Mouse (Mus musculus) E14TG2a.4 (cell line): ENCODE data around the gene Ppil6.

Experiments used
- H3K27me3 ChIP-seq: 2 replicates; pipeline ENCODE4 v1.6.1; 2014; ENCODE audit warnings: low read length, control low read depth; ENCODE audit not compliant: insufficient read depth
- H3K36me3 ChIP-seq: 2 replicates; pipeline ENCODE4 v1.6.1; 2014; ENCODE audit warnings: low read length, control low read depth; ENCODE audit not compliant: insufficient read depth
- H3K4me1 ChIP-seq: replicated peaks from 2 replicates; pipeline ENCODE4 v1.6.1; 2014; ENCODE audit warnings: low read depth, low read length, control low read depth
- H3K4me3 ChIP-seq: replicated peaks from 2 replicates; pipeline ENCODE4 v1.5.1; 2014; ENCODE audit warnings: mild to moderate bottlenecking, low read length
- H3K9me3 ChIP-seq: 2 replicates; pipeline ENCODE4 v1.6.1; 2014; ENCODE audit warnings: low read length, control low read depth
- CTCF ChIP-seq: conservative IDR thresholded peaks from 2 replicates; pipeline ENCODE4 v1.5.1; 2014; ENCODE audit warnings: low read length
- NANOG ChIP-seq: IDR thresholded peaks from 2 replicates; pipeline ENCODE4 v1.6.1; 2014; ENCODE audit warnings: borderline replicate concordance, low read length, mixed read lengths
- POU5F1 ChIP-seq: IDR thresholded peaks from 2 replicates; pipeline ENCODE4 v1.6.1; 2014; ENCODE audit warnings: low read length, borderline replicate concordance

The Ppil6 gene

DNA sequence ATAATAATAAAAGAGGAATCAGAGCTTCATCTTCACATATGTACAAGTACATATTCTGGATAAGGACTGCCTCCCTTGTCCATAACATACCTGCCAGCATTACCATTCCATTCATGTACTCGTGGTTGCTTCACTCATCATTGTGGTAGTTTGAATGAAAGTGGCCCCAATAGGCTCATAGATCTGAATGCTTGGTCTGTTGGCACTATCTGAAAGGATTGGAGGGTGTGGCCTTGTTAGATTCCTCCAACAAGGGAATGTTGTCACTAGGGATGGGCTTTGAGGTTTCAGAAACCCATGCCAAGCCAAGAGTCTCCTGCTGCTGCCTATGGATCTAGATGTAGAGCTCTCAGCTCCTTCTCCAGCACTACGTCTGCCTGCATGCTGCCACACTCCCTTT, 45.8 kb downstream of the Ppil6 start:
- H3K4me1 ChIP-seq: no peaks in the 10 kb centered on the region
- H3K4me3 ChIP-seq: no peak overlapping the region
- no peak for TF ChIP-seq POU5F1
- TF ChIP-seq CTCF: no peak
- no peak for TF ChIP-seq NANOG
- no peaks in the 10 kb centered on the region for H3K27me3 ChIP-seq
- H3K36me3 ChIP-seq: peaks cover 67% of the 10 kb centered on the region
- H3K9me3 ChIP-seq: no peaks in the 10 kb centered on the region

- Histone ChIP-seq H3K36me3 (peaks cover 60% of the 10 kb centered on the region), H3K4me1 (no peaks in the 10 kb centered on the region)
Measured at GRCm38 (mm10) chr10:41536714-41537113, 46.5 kb downstream of the Ppil6 start.

DNA sequence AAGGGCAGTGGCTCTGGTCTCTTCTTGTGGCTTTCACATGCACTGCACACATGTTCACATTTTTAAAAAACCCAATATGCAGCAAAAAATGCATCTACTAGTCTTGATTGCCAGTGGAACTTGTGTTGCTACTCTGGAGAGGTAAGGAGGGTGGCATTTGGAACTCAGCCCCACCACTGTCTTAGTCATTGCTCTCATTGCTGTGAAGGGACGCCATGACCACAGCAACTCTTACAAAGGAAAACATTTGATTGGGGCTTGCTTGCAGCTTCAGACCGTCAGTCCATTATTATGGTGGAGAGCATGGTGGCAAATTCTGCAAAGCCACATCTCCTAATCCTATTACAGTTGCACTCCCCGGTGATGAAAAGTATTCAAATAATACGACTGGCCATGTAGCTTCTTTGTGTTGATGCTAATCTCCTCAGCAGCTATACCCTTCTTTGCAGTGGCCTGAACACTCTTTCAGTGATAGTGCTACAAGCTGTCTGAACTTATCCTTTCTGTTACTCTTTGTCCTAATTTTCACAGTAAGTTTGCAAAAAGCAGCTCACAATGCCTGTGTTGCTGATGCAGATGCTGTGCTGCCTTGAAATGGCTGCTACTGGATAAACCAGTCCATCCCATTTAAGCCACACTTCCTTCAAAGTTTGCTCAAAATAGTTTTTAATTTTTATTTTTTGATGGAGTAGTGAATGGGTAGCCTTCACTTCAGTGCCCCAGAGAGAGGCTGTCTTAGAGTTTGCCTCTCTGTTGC, 47.2 kb downstream of the Ppil6 start:
- Histone ChIP-seq H3K4me3 (no peak overlapping the region), H3K9me3 (no peaks in the 10 kb centered on the region), H3K36me3 (peaks cover 53% of the 10 kb centered on the region), H3K4me1 (peaks cover 5% of the 10 kb centered on the region), H3K27me3 (no peaks in the 10 kb centered on the region)
- TF ChIP-seq CTCF: no peak
- TF ChIP-seq POU5F1: no peak

More at GRCm38 (mm10) chr10:41536714-41537113, 46.5 kb downstream of the Ppil6 start:
- Histone ChIP-seq H3K4me3 (no peak overlapping the region), H3K27me3 (no peaks in the 10 kb centered on the region), H3K9me3 (no peaks in the 10 kb centered on the region)
- TF ChIP-seq CTCF: no peak
- TF ChIP-seq POU5F1: no peak
- no peak for TF ChIP-seq NANOG

GRCm38 (mm10) chr10:41537983-41538330, 47.7 kb downstream of the Ppil6 start:
- no peak for TF ChIP-seq POU5F1
- TF ChIP-seq CTCF: no peak
- TF ChIP-seq NANOG: no peak
- H3K4me3 ChIP-seq: no peak overlapping the region

GRCm38 (mm10) chr10:41538986-41539385, 48.7 kb downstream of the Ppil6 start:
- no peak for TF ChIP-seq NANOG
- TF ChIP-seq POU5F1: no peak
- no peak for TF ChIP-seq CTCF
- H3K4me3 ChIP-seq: no peak overlapping the region
- no peaks in the 10 kb centered on the region for H3K9me3 ChIP-seq
- H3K36me3 ChIP-seq: peaks cover 37% of the 10 kb centered on the region
- no peaks in the 10 kb centered on the region for H3K27me3 ChIP-seq
- H3K4me1 ChIP-seq: peaks cover 17% of the 10 kb centered on the region

More at GRCm38 (mm10) chr10:41537983-41538330, 47.7 kb downstream of the Ppil6 start:
- Histone ChIP-seq H3K27me3 (no peaks in the 10 kb centered on the region), H3K9me3 (no peaks in the 10 kb centered on the region), H3K4me1 (peaks cover 10% of the 10 kb centered on the region), H3K36me3 (peaks cover 48% of the 10 kb centered on the region)

- Histone ChIP-seq H3K36me3 (peaks cover 12% of the 10 kb centered on the region), H3K27me3 (no peaks in the 10 kb centered on the region), H3K4me3 (no peak overlapping the region), H3K9me3 (no peaks in the 10 kb centered on the region), H3K4me1 (peaks cover 34% of the 10 kb centered on the region)
- TF ChIP-seq POU5F1 (no peak), CTCF (no peak), NANOG (no peak)
Measured at GRCm38 (mm10) chr10:41542057-41542456, 51.8 kb downstream of the Ppil6 start.

DNA sequence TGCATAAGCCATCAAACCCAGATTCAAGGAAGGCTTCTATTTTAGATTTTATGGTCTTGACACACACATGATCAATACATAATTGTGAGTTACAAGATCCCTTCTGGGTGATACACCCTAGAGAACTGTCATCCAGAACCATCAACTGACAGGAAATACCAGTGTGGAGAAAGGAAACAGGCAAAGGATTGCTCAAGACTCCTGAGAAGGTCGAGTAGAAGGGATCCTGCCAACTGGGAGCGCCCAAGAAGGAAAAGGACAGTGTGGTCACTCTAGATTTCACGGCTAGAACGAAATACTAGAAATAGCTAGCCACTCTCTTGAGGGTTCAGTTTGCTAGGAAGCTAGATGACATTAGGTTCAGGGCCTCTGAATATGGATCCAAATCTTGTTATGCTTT, 53.2 kb downstream of the Ppil6 start:
- no peaks in the 10 kb centered on the region for H3K27me3 ChIP-seq
- peaks cover 34% of the 10 kb centered on the region for H3K4me1 ChIP-seq
- peaks cover 8% of the 10 kb centered on the region for H3K36me3 ChIP-seq
- H3K4me3 ChIP-seq: no peak overlapping the region
- H3K9me3 ChIP-seq: peaks cover 4% of the 10 kb centered on the region
- no peak for TF ChIP-seq NANOG

DNA sequence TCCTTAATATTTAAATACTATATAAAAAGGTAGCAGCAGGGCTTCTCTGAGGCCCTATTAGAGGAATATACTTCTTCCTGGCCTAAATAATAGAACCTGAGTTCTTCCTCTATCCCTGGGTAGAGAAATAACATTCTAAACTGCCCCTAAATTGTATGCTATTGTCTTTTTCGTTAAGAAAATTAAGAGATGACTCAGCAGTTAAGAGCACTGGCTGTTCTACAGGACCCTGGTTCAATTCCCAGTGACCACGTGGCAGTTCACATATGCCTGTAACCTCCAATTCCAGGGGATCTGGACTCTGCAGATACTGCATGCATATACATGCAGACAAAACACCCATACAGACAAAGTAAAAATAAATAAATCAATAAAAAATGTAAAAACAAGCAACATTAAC, 53.6 kb downstream of the Ppil6 start:
- Histone ChIP-seq H3K4me1 (peaks cover 34% of the 10 kb centered on the region), H3K27me3 (no peaks in the 10 kb centered on the region), H3K9me3 (peaks cover 8% of the 10 kb centered on the region), H3K4me3 (no peak overlapping the region), H3K36me3 (peaks cover 7% of the 10 kb centered on the region)
- TF ChIP-seq NANOG (no peak), POU5F1 (no peak), CTCF (no peak)
